Mouse (Mus musculus) neural tube, embryonic 13.5 days (tissue): ENCODE data around the gene Slc36a3. TPM values are rescaled to one million over a fixed set of nuclear protein-coding genes. Genes with fewer than 3 reads are reported as not detected.

ENCODE experiments used
- ATAC-seq: fragments of 200-750 bp; cut with Nextera tagmentation; 2 replicates; pipeline ENCODE4 v1.8.0; 2017; ENCODE audit warnings: low read depth, mild to moderate bottlenecking, moderate TSS enrichment, moderate library complexity
- H3K27ac ChIP-seq: fragments of 300-500 bp; sonication (generic); replicated peaks from 2 replicates; pipeline ENCODE4 v1.5.1; 2015; ENCODE audit warnings: moderate library complexity, mild to moderate bottlenecking, inconsistent platforms
- H3K27me3 ChIP-seq: fragments of 300-500 bp; sonication (generic); 2 replicates; pipeline ENCODE4 v1.6.1; 2015; ENCODE audit warnings: mild to moderate bottlenecking, inconsistent platforms
- H3K36me3 ChIP-seq: fragments of 300-500 bp; sonication (generic); 2 replicates; pipeline ENCODE4 v1.6.1; 2015; ENCODE audit warnings: mild to moderate bottlenecking, inconsistent platforms
- H3K4me1 ChIP-seq: fragments of 300-500 bp; sonication (generic); replicated peaks from 2 replicates; pipeline ENCODE4 v1.6.1; 2015; ENCODE audit warnings: inconsistent platforms
- H3K4me2 ChIP-seq: fragments of 300-500 bp; sonication (generic); 2 replicates; pipeline ENCODE4 v1.6.1; 2015; ENCODE audit warnings: inconsistent platforms, mild to moderate bottlenecking, moderate library complexity
- H3K4me3 ChIP-seq: fragments of 300-500 bp; sonication (generic); 2 replicates; pipeline ENCODE4 v1.5.1; 2015; ENCODE audit warnings: mild to moderate bottlenecking, inconsistent platforms
- H3K9ac ChIP-seq: fragments of 300-500 bp; sonication (generic); 2 replicates; pipeline ENCODE4 v1.6.1; 2015; ENCODE audit warnings: moderate library complexity, mild to moderate bottlenecking, inconsistent platforms
- H3K9me3 ChIP-seq: fragments of 300-500 bp; sonication (generic); 2 replicates; pipeline ENCODE4 v1.6.1; 2016; ENCODE audit warnings: inconsistent platforms
- WGBS: fragments of 180-500 bp; shearing (Covaris S2); methylation state at CpG from one replicate; pipeline ENCODE4 v1.1.7; 2015; 5-methylcytosine and 5-hydroxymethylcytosine counted together
- polyA plus RNA-seq: library from polyadenylated mRNA; unstranded; fragments of >200 nt; fragmentation: Nextera tagmentation; extraction: Ambion mirVana; gene quantifications from 2 replicates; pipeline ENCODE4 v1.2.1, GENCODE M21; 2015

The Slc36a3 gene
- polyA plus RNA-seq, 1 experiment from 2014 or later, result not detected

GRCm38 (mm10) chr11:55136770-55137547, 14.5 kb downstream of the Slc36a3 start:
- ATAC-seq, result no peak
- H3K9ac ChIP-seq, result no peak overlapping the region
- H3K27me3 ChIP-seq, result no peaks in the 10 kb centered on the region
- 75% methylated on average over 15 of the region's 15 CpGs for WGBS
- no peak overlapping the region for H3K4me3 ChIP-seq
- no peaks in the 10 kb centered on the region for H3K4me1 ChIP-seq
- H3K9me3 ChIP-seq, result no peaks in the 10 kb centered on the region
- no peaks in the 10 kb centered on the region for H3K36me3 ChIP-seq
- H3K4me2 ChIP-seq, result no peak overlapping the region
- H3K27ac ChIP-seq, result no peak overlapping the region

DNA sequence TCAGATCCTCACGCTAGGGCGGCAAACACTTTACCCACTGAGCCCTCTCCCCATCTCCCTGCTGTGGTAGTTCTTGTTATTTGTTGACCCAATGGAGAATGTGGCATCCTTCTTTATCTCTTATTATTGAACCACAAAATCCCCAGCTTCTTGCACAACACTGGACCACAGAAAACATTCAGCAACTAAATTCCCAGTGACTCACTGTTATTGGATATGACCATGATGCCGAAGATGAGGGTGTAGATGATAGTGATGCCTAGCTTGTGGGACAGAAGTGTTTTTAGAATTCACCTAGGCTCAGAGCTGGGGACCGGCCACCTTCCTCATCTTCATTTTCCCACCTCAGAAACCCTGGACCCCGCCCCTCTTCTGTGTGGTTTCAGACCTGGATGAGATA, 16.6 kb downstream of the Slc36a3 start:
- Histone ChIP-seq H3K4me1 (no peaks in the 10 kb centered on the region), H3K4me3 (no peak overlapping the region), H3K36me3 (no peaks in the 10 kb centered on the region), H3K4me2 (no peak overlapping the region), H3K27ac (no peak overlapping the region), H3K27me3 (no peaks in the 10 kb centered on the region), H3K9ac (no peak overlapping the region), H3K9me3 (no peaks in the 10 kb centered on the region)
- 94% methylated on average over 5 of the region's 5 CpGs for WGBS
- no peak for ATAC-seq

- Histone ChIP-seq H3K27me3 (no peaks in the 10 kb centered on the region), H3K27ac (no peak overlapping the region), H3K4me1 (no peaks in the 10 kb centered on the region), H3K4me2 (no peak overlapping the region), H3K4me3 (no peak overlapping the region), H3K36me3 (no peaks in the 10 kb centered on the region), H3K9me3 (no peaks in the 10 kb centered on the region), H3K9ac (no peak overlapping the region)
- no peak for ATAC-seq
- 91% methylated on average over 1 of the region's 1 CpGs for WGBS
Observed at GRCm38 (mm10) chr11:55134407-55134806, 17.1 kb downstream of the Slc36a3 start.

GRCm38 (mm10) chr11:55133204-55133603, 18.3 kb downstream of the Slc36a3 start:
- Histone ChIP-seq H3K4me2 (no peak overlapping the region), H3K4me1 (no peaks in the 10 kb centered on the region), H3K36me3 (no peaks in the 10 kb centered on the region), H3K9me3 (no peaks in the 10 kb centered on the region), H3K9ac (no peak overlapping the region), H3K27me3 (no peaks in the 10 kb centered on the region), H3K4me3 (no peak overlapping the region), H3K27ac (no peak overlapping the region)
- no peak for ATAC-seq
- 83% methylated on average over 1 of the region's 1 CpGs for WGBS

DNA sequence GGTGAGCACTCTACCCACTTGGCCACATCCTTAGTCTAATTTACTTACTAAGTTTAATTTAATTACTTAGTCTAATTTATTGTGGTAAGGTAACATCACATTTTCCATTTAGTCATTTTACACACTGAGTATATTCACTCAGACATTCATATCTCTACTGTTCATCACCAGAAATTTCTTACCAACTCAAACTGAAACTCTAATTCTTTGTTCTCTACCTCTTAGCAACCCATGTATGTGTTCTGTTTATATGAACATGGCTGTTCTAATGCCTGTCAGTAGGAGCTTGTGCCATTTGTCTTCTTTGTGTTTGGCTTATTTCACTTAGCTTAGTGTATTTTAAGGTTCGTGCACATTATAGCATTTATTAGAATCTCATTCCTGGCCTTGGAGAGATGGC, 19.6 kb downstream of the Slc36a3 start:
- Histone ChIP-seq H3K4me3 (no peak overlapping the region), H3K9me3 (no peaks in the 10 kb centered on the region), H3K9ac (no peak overlapping the region), H3K4me1 (no peaks in the 10 kb centered on the region), H3K36me3 (no peaks in the 10 kb centered on the region), H3K27me3 (no peaks in the 10 kb centered on the region), H3K27ac (no peak overlapping the region), H3K4me2 (no peak overlapping the region)
- ATAC-seq, result no peak
- 84% methylated on average over 1 of the region's 1 CpGs for WGBS

DNA sequence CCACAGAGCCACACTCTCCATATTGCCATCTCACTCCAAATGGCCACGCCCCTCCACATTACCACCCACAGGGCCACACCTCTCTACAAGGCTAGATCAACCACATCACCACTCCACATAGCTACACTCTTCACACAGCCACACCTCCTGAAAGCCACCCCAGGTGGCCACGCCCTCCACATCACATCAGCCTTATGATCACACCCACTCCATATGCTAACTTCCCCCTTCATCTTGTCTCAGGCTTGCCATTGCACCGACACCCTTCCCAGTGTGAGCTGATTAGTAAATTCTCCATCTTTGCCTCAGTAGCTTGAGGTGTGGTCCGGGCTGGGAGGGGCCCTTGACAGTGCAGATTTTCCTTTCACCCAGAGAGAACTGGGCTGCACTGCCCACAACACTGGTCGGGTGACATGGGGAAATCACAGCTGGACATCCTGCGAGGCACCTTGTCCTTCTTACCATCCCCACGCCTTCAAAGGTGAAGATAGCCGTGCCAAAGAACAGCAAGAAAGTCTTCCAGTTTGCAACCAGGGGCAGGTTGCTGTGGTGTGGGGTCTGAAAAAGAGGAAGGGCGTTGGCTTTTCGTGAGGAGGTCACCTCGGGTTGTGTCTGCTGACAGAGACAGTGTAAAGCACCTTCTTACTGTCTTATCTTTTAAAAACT, 20.3 kb downstream of the Slc36a3 start:
- no peak overlapping the region for H3K27ac ChIP-seq
- no peaks in the 10 kb centered on the region for H3K36me3 ChIP-seq
- no peak overlapping the region for H3K9ac ChIP-seq
- H3K9me3 ChIP-seq, result no peaks in the 10 kb centered on the region
- no peak overlapping the region for H3K4me3 ChIP-seq
- no peaks in the 10 kb centered on the region for H3K4me1 ChIP-seq
- H3K4me2 ChIP-seq, result no peak overlapping the region
- no peak for ATAC-seq
- H3K27me3 ChIP-seq, result no peaks in the 10 kb centered on the region
- WGBS, result 86% methylated on average over 11 of the region's 11 CpGs

DNA sequence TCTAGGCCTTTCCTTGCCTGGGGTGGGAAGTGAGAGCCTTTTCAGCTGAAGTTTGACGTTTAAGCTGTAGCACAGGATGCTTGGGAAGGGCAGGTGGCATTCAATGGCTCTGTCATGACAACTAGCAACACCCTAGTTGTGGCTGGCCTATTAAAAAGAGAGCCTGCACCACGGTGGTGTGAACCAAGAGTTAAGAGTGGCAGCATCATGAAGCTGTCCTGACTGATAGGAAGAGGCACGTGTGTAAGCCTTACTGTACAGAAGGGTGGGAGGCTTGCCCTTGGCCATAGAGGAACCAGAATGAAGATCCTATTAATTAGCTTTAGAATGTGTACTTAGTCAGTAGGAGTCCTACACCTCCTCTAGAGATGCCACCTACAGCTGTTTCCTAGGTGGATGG, 23.1 kb downstream of the Slc36a3 start:
- no peak for ATAC-seq

GRCm38 (mm10) chr11:55127937-55128336, 23.6 kb downstream of the Slc36a3 start:
- Histone ChIP-seq H3K4me1 (no peaks in the 10 kb centered on the region), H3K4me2 (no peak overlapping the region), H3K36me3 (no peaks in the 10 kb centered on the region), H3K9me3 (no peaks in the 10 kb centered on the region), H3K4me3 (no peak overlapping the region), H3K9ac (no peak overlapping the region), H3K27ac (no peak overlapping the region), H3K27me3 (no peaks in the 10 kb centered on the region)
- ATAC-seq, result no peak
- 80% methylated on average over 6 of the region's 6 CpGs for WGBS

More for the DNA sequence above, 23.1 kb downstream of the Slc36a3 start:
- no peaks in the 10 kb centered on the region for H3K9me3 ChIP-seq
- H3K36me3 ChIP-seq, result no peaks in the 10 kb centered on the region
- no peak overlapping the region for H3K27ac ChIP-seq
- H3K4me2 ChIP-seq, result no peak overlapping the region
- no peaks in the 10 kb centered on the region for H3K27me3 ChIP-seq
- H3K4me1 ChIP-seq, result no peaks in the 10 kb centered on the region
- no peak overlapping the region for H3K4me3 ChIP-seq
- no peak overlapping the region for H3K9ac ChIP-seq
- 81% methylated on average over 3 of the region's 3 CpGs for WGBS

DNA sequence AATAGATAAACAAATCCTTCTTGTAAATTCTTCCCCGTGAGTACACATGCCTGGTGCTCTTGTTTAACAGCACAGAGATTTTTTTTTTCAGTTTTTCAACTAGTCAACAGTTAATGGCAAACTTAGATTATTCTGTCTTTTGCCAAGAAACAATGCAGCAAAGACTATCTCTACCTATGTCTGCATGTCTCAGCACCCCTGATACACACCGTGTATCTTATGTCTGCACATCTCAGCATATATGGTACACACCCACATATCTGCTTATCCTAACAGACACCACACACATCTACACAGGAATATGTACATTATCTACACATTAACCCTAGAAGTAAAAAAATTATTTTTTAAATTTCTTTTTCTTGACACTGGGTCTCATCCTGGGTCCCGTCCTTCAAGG, 24.8 kb downstream of the Slc36a3 start:
- Histone ChIP-seq H3K27ac (no peak overlapping the region), H3K4me2 (no peak overlapping the region), H3K36me3 (no peaks in the 10 kb centered on the region), H3K9me3 (no peaks in the 10 kb centered on the region), H3K27me3 (no peaks in the 10 kb centered on the region), H3K9ac (no peak overlapping the region), H3K4me1 (no peaks in the 10 kb centered on the region), H3K4me3 (no peak overlapping the region)
- no peak for ATAC-seq
- WGBS, result 93% methylated on average over 3 of the region's 3 CpGs

DNA sequence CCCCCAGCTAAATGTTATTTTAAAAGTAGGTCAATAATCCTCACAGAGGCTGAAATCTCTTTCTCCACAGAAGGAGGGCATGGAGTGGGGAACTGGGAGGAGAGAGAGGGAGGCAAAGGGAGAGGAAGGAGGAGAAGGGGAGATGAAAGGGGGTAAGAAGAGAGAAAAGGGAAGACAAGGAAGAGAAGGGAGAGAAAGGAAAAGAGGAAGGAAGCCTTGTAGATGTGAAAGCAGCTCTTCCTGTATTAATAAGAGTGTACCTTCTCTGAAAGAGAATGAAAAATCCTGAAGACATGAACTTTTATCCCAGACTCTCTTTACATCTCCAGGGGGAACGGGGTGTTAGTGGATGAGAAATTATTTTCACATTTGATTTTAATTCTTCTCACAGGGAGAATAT, 30.1 kb downstream of the Slc36a3 start:
- Histone ChIP-seq H3K9ac (no peak overlapping the region), H3K27me3 (no peaks in the 10 kb centered on the region), H3K27ac (no peak overlapping the region), H3K4me3 (no peak overlapping the region), H3K4me1 (no peaks in the 10 kb centered on the region), H3K4me2 (no peak overlapping the region), H3K9me3 (0 out of 2 replicates have a peak, but pooled peaks cover 2% of the 10 kb centered on the region), H3K36me3 (no peaks in the 10 kb centered on the region)
- ATAC-seq, result no peak
- 97% methylated on average over 1 of the region's 1 CpGs for WGBS

- WGBS, result 84% methylated on average over 8 of the region's 8 CpGs
- no peak overlapping the region for H3K9ac ChIP-seq
Observed at GRCm38 (mm10) chr11:55120821-55121271, 30.7 kb downstream of the Slc36a3 start.

GRCm38 (mm10) chr11:55120279-55120678, 31.2 kb downstream of the Slc36a3 start:
- Histone ChIP-seq H3K9ac (no peak overlapping the region), H3K4me3 (no peak overlapping the region), H3K27ac (no peak overlapping the region), H3K4me2 (no peak overlapping the region), H3K27me3 (no peaks in the 10 kb centered on the region), H3K9me3 (0 out of 2 replicates have a peak, but pooled peaks cover 2% of the 10 kb centered on the region), H3K36me3 (no peaks in the 10 kb centered on the region), H3K4me1 (no peaks in the 10 kb centered on the region)
- no peak for ATAC-seq

More at GRCm38 (mm10) chr11:55120821-55121271, 30.7 kb downstream of the Slc36a3 start:
- Histone ChIP-seq H3K4me1 (no peaks in the 10 kb centered on the region), H3K4me2 (no peak overlapping the region), H3K4me3 (no peak overlapping the region), H3K27ac (no peak overlapping the region), H3K9me3 (0 out of 2 replicates have a peak, but pooled peaks cover 2% of the 10 kb centered on the region), H3K27me3 (no peaks in the 10 kb centered on the region), H3K36me3 (no peaks in the 10 kb centered on the region)
- ATAC-seq, result no peak
